Mouse (Mus musculus) ES-CJ7 (cell line): ENCODE data around the gene 1700016C15Rik.
A peak's percentile ranks its signal among the peaks of the same experiment; 100 is the strongest.

Source experiments
- DNase-seq: peaks from one replicate; pipeline ENCODE4 v3.0.0; 2011; ENCODE audit warnings: low read depth, low spot score

The 1700016C15Rik gene

GRCm38 (mm10) chr1:177796193-177796939 is 66.8 kb downstream of the 1700016C15Rik start, which contains the start of gene Adss:
Adss (minus strand) TSS chr1:177796511.
- peak; percentile 98 for DNase-seq

GRCm38 (mm10) chr1:177797151-177797755 is 67.6 kb downstream of the 1700016C15Rik start:
- DNase-seq, result peak; percentile 63
